Mouse (Mus musculus) heart, adult 11 months (tissue): ENCODE measurements around the gene Rtn4rl2.

Experiments used
- DNase-seq: peaks from one replicate; pipeline ENCODE4 v3.0.0; 2022

The Rtn4rl2 gene

DNA sequence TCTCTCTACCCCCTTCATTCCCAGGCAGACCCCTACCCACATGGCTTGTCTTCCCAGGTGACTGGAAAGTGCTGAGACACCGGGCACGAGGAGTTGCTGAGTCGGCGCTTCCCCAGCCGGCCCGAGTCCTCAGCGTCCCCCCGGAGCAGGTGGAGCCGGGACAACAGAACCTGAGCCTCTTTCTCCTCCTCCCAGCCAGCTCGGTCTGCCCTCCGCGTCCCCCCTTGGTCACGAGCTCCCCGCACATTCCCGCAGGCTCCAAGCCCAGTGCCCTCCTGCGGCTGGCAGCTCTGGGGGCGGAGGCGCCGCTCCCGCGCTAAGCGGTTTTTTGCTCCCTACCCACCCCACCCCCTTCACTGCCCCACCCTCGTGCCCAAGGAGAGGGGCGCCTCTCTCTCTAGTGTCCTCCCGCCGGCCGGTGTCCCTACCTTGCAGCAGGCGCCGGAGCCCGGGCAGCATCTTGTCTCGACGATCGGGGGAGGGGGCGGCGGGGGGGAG, at the start of gene Rtn4rl2:
Gene Rtn4rl2, minus strand, starts transcription at position 477 of the 498 bp plus-strand sequence.
- DNase-seq: peak; percentile 96

DNA sequence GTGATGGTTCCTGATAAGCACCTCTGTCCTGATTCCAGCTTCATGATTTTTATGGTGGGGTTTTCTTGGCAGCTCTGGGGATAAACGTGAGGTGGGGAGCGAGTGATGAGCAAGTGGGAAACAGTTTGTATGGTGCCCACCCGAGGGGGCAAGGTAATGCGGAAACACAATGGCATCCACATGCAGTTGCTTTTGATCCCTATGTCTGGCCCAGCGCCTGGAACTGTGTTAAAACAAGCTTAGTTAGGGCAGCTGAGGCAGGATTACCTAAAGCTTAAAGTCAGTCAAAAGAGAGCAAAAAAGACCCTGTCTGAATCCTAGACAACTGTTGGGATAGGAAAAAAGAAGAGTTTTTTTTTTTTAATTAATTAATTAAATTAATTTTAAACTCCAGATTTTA, 48.6 kb upstream of the Rtn4rl2 start:
- DNase-seq: no peak

DNA sequence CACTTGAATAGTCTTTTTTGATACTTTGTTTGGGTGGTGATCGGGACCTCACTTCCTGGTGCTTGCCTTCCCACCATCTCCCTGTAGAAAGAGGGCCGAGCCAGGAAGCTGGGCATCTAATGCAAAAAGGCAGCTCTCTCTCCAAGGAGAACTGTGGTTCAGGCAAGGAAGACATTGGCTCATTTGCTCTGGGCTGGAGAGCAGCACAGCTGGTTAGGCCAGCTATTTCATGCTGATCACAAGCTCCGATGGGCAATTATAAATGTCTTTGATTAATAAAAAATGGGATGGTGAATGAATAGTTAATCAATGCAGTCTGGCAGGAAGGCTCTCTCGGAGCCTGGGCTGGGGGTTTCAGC, 48.1 kb upstream of the Rtn4rl2 start:
- peak; percentile 85 for DNase-seq

DNA sequence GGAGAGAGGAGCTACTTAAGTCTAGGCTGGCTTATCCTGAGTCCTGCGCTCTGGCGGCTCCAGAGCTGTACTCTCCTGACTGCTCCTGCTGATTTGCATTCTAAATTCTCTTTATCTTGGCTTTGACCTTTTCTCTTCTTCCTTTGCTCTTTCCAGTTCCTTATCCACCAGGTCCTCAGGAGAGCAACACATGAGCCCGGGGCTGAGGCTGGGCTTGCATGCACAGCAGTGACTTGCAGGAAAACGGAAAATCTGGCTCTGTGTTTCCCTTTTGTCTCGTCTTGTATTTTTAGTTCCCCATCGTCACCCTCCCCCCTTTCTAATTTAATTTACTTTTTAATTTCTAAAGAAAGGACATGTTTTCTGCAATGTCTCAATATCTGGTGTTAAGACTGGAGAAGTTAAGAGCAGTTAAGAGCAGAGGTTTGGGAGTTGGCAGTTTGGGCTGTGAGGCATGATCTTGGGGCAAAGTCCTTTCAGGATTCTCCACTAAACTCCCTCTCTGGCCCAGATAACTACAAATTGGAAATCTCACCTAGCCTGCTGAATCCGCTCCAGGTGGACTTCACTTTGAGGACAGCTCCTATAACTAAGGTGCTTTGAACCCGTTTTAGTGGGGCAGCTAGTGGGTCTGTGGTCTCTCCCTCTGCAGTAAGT, 47.6 kb upstream of the Rtn4rl2 start:
- DNase-seq: peak; percentile 91

DNA sequence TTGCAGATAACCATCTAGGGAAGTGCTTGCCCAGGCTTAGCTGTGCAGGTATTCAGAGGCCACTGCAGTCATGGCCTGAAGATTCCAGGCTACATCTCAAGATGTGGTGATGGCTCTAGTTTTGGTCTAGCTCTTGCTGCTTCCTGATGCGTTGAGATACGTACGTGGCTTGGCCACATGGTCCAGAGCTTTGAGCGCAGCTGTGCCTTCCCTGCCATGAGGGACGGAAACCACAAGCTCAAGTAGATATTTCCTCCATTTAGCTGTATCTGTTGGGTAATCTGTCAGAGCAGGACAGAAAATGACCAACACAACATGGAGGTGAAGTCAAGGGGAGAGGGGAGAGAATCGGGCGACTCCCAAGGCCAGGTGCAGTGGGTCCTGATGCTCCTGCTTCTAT, 43.7 kb upstream of the Rtn4rl2 start:
- no peak for DNase-seq

DNA sequence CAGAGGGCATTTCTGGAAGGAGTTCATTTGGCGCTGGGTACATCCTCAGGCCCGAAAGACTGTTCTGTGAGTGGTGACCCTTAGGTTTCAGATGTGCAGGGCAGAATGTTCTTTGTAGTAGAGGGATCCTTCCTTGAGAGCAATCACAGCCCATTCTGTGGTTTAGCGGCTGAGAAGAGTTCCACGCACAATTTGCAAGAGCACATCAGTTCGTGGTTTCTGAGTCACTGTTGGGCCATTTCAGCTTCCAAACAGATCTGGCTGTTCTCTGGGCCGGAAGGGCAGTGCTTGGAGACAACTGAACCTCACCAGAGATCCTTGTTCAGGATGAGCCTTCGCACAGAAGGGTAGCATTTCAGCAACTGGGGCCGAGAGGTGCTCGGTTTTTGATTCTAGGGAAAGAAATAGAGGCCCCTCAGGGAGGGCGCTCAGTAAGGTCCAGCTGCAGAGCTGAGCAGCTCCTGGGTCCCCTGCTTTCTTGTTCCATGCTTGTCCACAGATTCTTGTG, 33.1 kb upstream of the Rtn4rl2 start:
- peak; percentile 90 for DNase-seq

DNA sequence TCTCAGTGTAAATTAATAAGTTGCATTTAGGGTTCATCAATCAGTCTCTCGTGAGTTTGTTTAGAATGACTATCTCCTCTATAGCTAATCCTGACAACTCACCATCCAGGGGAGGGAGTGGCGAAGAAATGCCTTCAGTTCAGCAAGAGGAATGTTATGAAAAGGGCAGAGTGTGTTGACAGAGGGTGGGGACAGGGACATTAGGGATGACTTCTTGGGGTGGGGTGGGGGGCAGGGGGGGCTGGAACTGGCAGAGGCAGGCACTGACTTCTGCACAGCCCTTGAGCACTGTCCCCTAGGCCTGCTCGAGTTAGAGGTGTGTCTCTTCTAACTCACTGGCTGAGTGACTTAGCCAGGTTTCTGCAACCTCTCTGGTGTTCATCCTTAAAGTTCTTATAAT, 31.7 kb upstream of the Rtn4rl2 start:
- peak; percentile 89 for DNase-seq

DNA sequence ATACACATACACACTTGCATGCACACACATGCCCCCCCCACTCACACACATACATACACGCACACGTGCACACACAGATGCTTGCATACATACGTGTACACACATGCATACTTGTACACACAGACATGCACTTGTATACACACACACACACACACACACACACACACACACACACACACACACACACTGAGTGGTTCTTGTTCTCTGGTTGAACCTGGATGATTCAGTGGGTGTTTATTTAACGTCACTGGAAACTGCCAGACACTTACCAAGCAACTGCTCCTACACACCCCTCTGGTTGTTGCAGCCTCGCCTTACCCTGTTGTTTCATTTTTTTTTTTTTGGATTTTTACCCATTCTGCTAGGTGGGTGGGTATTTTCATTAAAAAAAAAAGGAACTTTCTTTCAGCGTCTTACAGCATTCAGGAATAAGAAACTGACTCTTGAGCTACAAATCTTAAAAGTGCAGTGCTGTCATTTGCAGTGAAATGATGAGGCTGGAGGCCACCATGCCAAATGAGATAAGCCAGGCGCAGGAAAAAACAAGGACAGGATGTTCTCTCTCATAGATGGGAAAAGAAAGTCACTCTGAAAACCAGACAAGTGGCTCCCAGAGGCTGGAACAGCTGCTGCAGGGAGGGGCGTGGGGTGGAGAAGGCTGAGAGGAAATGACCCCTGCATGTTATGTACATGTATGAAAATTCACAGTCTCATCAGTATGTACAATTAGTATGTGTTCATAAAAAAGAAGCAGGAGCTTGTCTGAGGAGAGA, 30.2 kb upstream of the Rtn4rl2 start:
- DNase-seq: peak; percentile 99

DNA sequence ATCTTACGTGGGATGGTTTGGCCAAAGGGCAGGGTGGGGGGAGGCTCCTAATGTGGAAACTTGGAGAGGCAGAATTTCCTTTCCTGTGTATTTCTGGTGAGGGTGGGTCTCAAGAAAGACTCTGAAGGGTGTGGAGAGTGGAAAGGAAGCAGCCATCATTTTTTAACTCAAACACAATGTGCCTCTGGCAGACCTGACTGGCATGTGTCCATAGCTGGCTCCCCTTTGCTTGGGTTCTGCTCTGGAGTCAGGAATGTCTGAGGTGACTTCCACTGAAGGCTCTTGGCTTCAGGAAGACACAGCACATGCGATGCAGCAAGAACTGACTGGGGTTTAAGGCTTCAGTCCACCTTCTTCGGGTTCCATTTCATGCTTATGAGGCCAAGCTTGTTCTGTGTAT, 28.8 kb upstream of the Rtn4rl2 start:
- DNase-seq: peak; percentile 98

DNA sequence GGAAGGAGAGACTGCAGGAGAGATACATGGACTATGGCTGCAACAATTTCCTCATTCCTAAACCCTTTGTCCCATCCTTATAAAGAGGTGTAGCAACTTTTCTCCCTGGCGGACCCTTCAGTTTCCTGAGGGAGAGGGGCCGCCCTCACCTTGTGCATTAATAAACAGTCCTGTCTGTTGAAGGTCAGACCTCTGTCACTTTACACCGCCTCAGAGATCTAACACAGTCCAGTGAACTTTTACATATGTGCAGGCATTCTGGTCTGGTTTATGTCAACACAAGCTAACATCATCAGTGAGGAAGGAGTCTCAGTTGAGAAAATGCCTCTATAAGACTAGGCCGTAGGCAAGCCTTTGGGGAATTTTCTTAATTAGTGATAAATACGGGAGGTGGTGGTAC, 27.4 kb upstream of the Rtn4rl2 start:
- no peak for DNase-seq

DNA sequence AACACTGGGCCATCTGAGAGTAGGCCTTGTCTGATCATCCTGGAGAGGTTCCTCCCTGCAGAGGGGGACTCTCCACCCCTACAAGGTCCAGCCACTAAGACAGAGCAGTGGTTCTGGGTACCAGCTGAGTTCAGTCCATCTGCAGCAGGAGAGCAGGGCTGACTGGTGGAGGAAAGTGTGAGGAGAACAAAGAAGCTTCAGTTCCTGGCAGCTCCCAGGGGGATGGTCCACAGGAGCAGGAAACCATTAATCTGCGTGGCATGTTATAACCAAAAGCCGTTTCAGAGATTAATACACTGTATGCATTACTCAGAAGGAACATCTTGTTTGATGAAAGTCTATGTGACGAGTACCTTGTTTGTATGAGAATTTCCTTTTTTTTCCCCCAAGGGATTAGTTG, 26.2 kb upstream of the Rtn4rl2 start:
- no peak for DNase-seq

DNA sequence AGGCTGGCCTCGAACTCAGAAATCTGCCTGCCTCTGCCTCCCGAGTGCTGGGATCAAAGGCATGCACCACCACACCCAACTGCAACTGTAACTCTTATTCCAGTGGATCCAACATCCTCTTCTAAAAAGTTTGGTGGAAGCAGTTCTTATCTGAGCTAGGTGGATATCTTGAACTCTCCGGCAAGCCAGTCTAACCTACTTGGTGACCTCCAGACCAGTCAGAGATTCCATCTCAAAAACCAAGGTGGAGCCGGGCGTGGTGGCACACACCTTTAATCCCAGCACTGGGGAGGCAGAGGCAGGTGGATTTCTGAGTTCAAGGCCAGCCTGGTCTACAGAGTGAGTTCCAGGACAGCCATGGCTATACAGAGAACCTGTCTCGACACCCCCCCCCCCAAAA, 10.2 kb upstream of the Rtn4rl2 start:
- peak; percentile 85 for DNase-seq

DNA sequence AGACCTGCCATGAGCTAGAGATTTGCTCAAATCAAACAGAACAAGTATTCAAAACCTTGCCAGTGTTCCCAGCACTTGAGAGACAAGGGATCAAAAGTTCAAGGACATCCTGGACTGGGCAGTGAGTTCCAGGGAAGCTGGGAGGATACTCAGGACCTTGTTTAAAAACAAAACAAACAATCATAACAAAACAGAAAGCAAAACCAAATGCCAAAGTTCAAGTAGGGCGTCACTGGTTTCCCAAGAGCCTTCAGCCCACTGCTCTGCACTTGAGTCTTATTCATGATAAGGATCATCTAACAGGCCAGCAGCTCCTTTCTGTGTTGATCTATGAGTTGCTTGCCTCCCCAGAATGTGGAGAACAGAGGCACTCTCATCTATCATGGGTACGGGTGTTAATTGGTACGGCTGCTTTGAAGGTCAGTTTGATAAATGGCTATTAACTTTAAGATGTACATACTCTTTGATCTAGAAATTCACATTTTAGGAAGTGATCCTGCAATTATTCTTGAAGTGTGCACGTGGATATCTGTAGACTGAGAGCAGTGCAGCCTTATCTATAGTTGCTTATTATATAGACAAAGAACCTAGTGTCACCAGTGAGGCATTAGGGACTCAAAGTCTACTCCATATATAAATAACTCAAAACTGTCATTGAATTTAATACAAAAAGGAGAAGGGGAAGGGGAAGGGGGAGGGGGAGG, 9.1 kb upstream of the Rtn4rl2 start:
- peak; percentile 94 for DNase-seq

DNA sequence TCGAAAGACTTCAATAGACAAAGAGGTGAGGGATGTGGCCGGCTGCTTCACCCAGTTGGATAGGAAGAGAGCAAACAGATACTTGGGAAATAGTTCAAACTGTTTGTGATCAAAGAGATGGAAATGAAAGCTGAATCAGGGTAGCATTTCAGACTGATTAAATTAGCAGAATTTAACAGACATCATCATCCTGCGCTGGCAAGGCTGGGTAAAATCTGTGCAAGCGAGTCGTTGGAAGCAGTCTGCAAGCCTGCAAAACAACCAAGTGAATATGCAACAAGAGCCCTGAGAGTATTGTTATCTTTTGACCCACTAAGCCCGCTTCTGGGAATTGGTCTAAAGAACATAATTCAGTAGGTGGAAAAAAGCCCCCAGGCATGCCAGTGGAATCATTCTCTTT, 6.8 kb upstream of the Rtn4rl2 start:
- DNase-seq: peak; percentile 78

DNA sequence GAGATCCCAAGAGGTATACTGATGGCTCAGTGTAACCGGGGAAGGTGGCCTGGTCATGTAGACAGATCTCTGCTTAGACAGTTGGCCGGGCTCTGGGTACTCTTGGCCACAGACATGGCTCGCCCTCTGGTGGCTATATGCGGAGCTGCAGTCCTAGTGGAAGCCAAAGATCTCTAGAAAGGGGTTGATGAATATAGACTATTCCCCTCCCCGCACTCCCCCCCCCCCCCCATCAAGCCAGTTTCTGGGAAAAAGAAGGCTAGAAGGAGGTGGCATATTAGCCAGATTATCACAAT, 3.5 kb upstream of the Rtn4rl2 start:
- peak; percentile 98 for DNase-seq

DNA sequence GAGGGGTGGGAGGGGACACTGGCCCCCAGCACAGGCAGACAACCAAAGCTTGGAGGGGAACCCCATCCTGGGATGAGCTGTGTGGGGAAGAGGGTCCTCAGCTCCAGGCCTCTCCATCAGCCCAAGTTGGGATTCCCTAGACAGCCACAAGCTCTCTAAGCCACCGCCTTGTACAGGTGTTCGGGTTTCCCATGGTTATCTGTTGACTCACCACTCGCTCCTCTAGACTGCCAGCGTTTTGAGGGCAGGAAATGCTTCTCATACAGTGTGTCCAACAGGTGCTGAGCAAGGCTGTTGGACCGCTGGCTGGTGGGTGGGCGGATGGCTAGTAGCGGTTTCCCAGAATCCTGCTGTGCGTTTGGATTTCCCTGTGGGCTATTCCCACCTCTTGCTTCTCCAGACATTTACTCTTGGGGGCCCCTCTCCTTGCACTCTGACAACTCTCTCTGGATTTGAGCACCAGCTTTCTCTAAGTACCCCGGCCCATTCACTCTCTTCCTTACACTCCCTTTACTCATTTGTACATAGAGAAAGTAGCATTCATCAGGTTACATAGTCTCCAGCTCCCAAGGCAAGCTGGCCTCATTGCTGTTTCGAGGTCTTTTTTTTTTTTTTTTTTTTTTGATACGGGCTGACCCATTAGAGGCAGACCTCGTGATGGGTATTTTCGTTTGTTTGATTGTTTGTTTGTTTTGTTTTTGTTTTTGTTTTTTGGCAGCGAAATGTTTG, 3.0 kb upstream of the Rtn4rl2 start:
- DNase-seq: peak; percentile 95

DNA sequence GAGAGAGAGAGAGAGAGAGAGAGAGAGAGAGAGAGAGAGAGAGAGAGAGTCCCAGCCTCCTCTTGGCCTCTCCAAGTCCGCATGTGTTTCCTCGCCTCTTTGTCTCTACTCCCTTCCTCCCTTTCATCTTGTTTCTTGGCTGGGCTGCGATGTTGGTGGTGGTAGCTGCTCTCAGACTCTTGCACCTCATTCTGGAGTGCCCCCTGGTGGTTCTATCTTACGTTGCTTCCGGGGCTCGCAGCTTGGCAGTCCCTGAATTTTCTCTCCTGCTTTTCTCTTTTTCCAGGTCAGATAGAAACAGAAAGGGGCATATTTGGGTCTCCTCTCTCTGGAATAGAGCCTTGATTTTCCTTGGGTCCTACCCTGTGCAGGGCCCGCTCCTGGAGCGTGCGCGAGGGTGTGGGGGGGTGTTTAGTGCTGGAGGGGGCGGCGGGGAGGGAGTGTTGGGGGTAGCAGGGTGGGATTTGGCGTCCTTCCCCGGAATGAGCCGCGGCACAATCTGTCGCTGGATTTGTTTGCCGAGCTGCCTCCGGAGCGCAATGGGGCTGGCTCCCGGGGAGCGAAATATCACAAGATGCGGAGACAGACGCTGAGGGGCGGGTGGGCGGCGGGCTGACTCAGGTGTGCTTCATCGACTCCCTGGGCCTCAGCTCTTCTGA, 2.3 kb upstream of the Rtn4rl2 start:
- peak; percentile 98 for DNase-seq

DNA sequence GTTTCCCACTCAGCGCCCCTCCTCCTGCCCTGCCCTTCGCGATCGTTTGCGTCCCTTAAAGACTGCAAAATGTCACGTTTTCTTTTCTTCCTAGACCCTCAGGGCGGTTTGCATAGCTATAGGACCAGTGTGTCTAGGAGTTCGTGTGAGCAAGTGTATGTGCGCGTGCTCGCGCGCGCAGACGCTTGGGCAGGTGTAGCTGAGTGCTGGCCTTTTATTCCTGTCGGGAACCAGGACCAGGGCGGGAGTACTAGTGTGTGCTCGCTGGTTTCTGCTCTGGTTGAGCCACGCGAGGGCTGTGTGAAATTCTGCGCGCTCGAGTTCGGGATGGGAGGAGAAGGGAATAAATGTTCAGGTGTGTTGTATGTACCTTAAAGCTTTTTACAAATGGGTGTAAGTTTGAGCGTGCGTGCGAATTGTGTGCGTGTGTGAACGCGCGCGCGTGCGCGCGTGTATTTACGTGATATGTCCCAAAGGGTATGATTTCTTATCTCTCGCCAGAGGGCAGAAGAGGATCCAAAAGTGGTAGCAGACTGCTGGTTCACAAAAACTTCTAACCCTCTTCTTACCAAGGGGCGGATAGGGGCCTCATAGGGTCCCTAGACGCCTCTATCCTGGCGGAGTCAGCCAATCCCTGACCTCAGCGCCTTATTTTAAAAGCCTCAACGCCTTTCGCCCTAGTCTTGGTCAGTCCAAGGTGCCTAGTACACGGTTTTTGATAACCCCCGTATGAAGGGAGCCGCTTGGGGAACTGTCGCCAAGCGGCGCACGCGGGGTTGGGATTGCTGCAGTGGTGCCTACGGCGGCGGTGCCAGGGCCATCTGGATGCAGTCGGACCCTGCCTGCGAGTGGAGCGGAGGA, 1.1 kb upstream of the Rtn4rl2 start:
- DNase-seq: peak; percentile 96

DNA sequence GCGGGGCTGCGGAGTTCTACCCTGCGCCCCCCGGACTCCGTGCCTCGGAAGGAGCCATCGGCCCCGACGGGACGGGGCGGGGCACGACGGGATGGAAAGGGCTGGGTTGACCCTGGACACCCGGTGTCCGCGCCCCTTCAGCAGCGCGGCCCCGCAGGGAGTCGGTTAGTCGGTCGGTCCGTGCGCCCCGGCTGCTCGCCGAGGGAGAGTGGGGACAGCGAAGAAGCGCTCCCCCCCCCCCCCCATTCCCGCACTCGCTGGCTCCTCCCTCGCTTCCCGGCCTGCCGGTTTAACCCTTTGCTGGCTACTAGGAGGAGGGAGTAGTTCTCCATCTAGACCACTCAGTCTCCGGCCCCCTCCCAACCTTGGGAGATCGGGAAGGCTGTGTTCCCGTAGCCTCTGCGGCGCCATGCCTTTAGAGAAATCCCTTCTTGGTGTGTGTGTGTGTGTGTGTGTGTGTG, 341 bp upstream of the Rtn4rl2 start:
- peak; percentile 96 for DNase-seq

DNA sequence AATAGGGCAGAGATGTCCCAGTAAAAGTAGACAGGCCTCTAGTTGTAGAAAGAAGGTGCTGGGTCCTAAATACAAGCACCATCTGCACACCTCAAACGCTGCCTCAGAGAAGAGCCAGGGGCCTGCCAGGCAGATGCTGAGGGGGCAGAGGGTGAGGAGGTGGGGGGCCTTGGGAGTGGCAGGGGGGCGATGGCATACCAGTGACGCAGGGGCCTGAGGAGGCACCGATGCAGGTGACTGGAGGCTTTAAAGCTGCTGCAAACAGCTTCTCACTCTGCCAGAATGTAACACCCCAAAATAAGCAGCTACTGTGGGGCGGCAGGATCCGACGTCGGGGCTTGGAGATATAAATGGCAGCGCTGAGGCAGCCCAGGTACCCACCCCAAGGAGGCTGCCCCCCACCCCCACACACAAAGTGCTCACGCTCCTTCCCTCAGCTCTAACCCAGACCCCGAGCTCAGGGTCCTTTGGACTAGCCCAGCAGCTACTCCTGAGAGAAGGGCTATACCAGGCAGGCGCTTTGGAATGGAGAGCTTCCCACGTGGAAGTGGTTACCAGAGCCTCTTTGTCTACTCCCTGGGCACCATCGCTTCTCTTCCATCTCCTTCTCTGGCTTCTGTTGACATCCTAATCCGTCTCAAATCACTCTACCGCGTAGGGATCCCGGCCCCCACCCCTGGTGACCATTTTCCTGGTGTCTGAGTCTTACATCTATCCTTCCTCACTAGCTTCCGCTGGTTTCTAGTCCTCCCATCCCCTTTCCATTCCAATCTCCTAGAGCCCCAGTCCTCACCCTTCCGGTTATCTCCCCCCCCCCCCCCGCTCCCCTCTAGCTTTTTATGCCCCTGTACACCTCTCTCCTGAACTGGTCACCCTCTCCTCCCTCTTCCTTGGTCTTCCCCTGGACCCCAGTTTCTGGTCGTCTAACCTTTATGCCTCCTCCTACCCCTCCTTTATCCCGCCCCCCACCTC, 1.1 kb downstream of the Rtn4rl2 start:
- peak; percentile 91 for DNase-seq
